Mouse (Mus musculus) common myeloid progenitor, adult 5-6 weeks (primary cell): ENCODE measurements around the gene Cdk20. TPM values are rescaled to one million over a fixed set of nuclear protein-coding genes. Genes with fewer than 3 reads are reported as not detected.

Source experiments
- ATAC-seq: replicated peaks from 2 replicates; pipeline ENCODE4 v1.8.0; 2016; ENCODE audit warnings: low read depth, mild to moderate bottlenecking, moderate TSS enrichment, inconsistent platforms; ENCODE audit not compliant: poor library complexity, severe bottlenecking
- total RNA-seq: library from RNA; stranded (forward); fragments of 200-1000, 187-1606 nt; gene quantifications from 2 replicates; pipeline ENCODE4 v1.2.3, GENCODE M21; 2017

The Cdk20 gene
- total RNA-seq, 1 experiment from 2014 or later = 4.9 TPM

GRCm38 (mm10) chr13:64467886-64468285, 35.8 kb downstream of the Cdk20 start:
- ATAC-seq = no peak

- no peak for ATAC-seq
Measured at GRCm38 (mm10) chr13:64477968-64478367, 45.9 kb downstream of the Cdk20 start.

- no peak for ATAC-seq
Measured at GRCm38 (mm10) chr13:64479960-64480359, 47.8 kb downstream of the Cdk20 start.

- ATAC-seq = no peak
Measured at GRCm38 (mm10) chr13:64489886-64490285, 57.8 kb downstream of the Cdk20 start.

Other genes starting within 250 kb of the Cdk20 start
- gene Cdc14b, start 157.0 kb upstream of the Cdk20 start, total RNA-seq = 1.4 and 2.7 TPM in 2 replicates
- gene Aaed1, start 119.6 kb upstream of the Cdk20 start, total RNA-seq = 47.8 and 48.7 TPM in 2 replicates
- gene Ctsl, start 61.4 kb upstream of the Cdk20 start, total RNA-seq = 52.0 and 75.0 TPM in 2 replicates
- gene Fam240b, start 65.5 kb downstream of the Cdk20 start, total RNA-seq = not detected in 2 replicates